Mouse (Mus musculus) embryonic facial prominence, embryonic 11.5 days (tissue): ENCODE measurements around the gene Rasgef1a. TPM values are rescaled to one million over a fixed set of nuclear protein-coding genes. Genes with fewer than 3 reads are reported as not detected.

Experiments
- ATAC-seq: fragments of 200-750 bp; cut with Nextera tagmentation; replicated peaks from 2 replicates; pipeline ENCODE4 v1.8.0; 2017; ENCODE audit warnings: low read depth; ENCODE audit not compliant: insufficient number of reproducible peaks, low FRiP score, low TSS enrichment
- DNase-seq: peaks from one replicate; pipeline ENCODE4 v3.0.0-alpha.2; 2015; ENCODE audit warnings: low spot score
- H3K27ac ChIP-seq: fragments of 300-500 bp; sonication (generic); replicated peaks from 2 replicates; pipeline ENCODE4 v1.5.1; 2014; ENCODE audit warnings: mild to moderate bottlenecking, low read depth, low read length, control low read depth
- H3K27me3 ChIP-seq: fragments of 300-500 bp; sonication (generic); 2 replicates; pipeline ENCODE4 v1.6.1; 2014; ENCODE audit warnings: mild to moderate bottlenecking, low read length, moderate library complexity, mixed read lengths; ENCODE audit not compliant: control insufficient read depth, insufficient read depth
- H3K36me3 ChIP-seq: fragments of 300-500 bp; sonication (generic); replicated peaks from 2 replicates; pipeline ENCODE4 v1.6.1; 2014; ENCODE audit warnings: low read depth, mild to moderate bottlenecking, low read length, moderate library complexity, mixed read lengths; ENCODE audit not compliant: control insufficient read depth, insufficient read depth
- H3K4me1 ChIP-seq: fragments of 300-500 bp; sonication (generic); 2 replicates; pipeline ENCODE4 v1.6.1; 2014; ENCODE audit warnings: low read length, mixed read lengths; ENCODE audit not compliant: control insufficient read depth, insufficient read depth
- H3K4me2 ChIP-seq: fragments of 300-500 bp; sonication (generic); 2 replicates; pipeline ENCODE4 v1.6.1; 2014; ENCODE audit warnings: low read depth, mild to moderate bottlenecking, control low read depth, low read length, moderate library complexity
- H3K4me3 ChIP-seq: fragments of 300-500 bp; sonication (generic); 2 replicates; pipeline ENCODE4 v1.5.1; 2014; ENCODE audit warnings: low read depth, low read length, control low read depth
- H3K9ac ChIP-seq: fragments of 300-500 bp; sonication (generic); replicated peaks from 2 replicates; pipeline ENCODE4 v1.6.1; 2014; ENCODE audit warnings: mild to moderate bottlenecking, control low read depth, low read length
- H3K9me3 ChIP-seq: fragments of 300-500 bp; sonication (generic); replicated peaks from 2 replicates; pipeline ENCODE4 v1.6.1; 2016; ENCODE audit warnings: mild to moderate bottlenecking, low read length, inconsistent platforms, mixed read lengths; ENCODE audit not compliant: control insufficient read depth
- WGBS: fragments of 180-500 bp; shearing (Covaris S2); extraction: QIAGEN DNeasy Blood & Tissue Kit; methylation state at CpG from one replicate; pipeline ENCODE4 v1.1.7; 2014; 5-methylcytosine and 5-hydroxymethylcytosine counted together
- polyA plus RNA-seq: library from polyadenylated mRNA; unstranded; fragments of >200 nt; fragmentation: Nextera tagmentation; extraction: Ambion mirVana; gene quantifications from 2 replicates; pipeline ENCODE4 v1.2.1, GENCODE M21; 2014

Gene Rasgef1a
- polyA plus RNA-seq, 1 experiment from 2014 or later, result 0.24 TPM

DNA sequence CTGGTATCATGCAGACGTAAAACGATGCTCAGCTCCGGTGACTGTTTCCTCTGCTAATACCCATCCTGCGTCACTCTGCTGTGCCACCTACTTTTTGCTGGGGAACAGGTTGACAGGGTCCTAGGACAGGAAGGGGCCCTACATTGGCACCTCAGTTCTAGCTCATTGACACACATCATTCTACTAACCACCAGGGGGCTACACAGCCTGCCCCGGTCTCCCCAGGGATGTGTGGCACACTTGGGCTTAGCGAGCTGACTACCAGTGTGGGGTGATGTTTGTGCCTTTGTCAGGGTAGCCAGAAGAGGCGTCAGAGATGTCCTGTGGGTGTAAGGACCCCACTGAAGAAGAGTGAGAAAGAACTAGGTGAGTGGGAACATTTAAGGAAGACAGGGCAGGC lies 56.5 kb downstream of the Rasgef1a start:
- H3K36me3 ChIP-seq, result no peaks in the 10 kb centered on the region
- H3K4me2 ChIP-seq, result no peak overlapping the region
- peaks cover 2% of the 10 kb centered on the region; the same call in 1 of the 2 replicates for H3K4me1 ChIP-seq
- H3K4me3 ChIP-seq, result no peak overlapping the region
- H3K27me3 ChIP-seq, result peaks cover 19% of the 10 kb centered on the region
- ATAC-seq (no peak), DNase-seq (no peak)
- no peaks in the 10 kb centered on the region for H3K9me3 ChIP-seq
- 73% methylated on average over 7 of the region's 7 CpGs for WGBS
- no peak overlapping the region for H3K9ac ChIP-seq
- H3K27ac ChIP-seq, result no peak overlapping the region

DNA sequence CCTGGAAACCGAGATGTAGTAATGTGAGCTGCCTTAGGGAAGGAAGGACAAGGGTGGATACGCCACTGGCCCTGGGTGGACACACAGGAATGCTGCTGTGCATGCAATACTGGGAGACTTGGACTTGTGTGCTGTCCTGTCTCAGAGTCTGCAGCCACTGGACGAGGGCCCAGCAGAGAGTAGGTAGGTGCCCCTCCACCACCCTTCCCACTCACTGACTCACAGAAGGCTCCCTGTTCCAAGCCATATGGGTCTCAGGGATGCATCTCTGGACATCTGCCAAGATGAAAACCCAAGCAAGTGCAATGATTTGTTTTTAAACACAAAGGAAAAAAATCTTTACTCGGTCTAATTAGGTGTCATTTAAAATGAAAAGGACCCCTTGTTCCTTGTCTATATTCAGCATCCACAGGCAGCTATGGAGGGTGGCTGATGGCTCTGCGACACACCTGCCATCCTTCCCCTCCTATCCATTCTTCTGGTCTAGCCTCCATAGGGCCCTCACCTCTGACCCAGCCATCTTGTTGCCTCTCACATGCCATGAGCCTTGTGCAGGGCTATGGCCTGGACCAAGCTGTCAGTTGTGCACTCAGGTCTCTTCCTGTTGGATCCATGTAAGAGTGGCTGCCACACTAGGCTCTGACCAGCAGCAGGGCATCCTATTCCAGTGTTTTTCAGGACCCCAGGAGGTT lies 59.2 kb downstream of the Rasgef1a start:
- no peaks in the 10 kb centered on the region for H3K36me3 ChIP-seq
- DNase-seq, result no peak
- H3K4me2 ChIP-seq, result no peak overlapping the region
- WGBS, result 68% methylated on average over 5 of the region's 5 CpGs
- H3K27me3 ChIP-seq, result peaks cover 11% of the 10 kb centered on the region
- H3K4me3 ChIP-seq, result no peak overlapping the region
- ATAC-seq, result no peak
- H3K27ac ChIP-seq, result no peak overlapping the region
- H3K4me1 ChIP-seq, result peaks cover 4% of the 10 kb centered on the region; the same call in 1 of the 2 replicates
- H3K9me3 ChIP-seq, result no peaks in the 10 kb centered on the region
- no peak overlapping the region for H3K9ac ChIP-seq

DNA sequence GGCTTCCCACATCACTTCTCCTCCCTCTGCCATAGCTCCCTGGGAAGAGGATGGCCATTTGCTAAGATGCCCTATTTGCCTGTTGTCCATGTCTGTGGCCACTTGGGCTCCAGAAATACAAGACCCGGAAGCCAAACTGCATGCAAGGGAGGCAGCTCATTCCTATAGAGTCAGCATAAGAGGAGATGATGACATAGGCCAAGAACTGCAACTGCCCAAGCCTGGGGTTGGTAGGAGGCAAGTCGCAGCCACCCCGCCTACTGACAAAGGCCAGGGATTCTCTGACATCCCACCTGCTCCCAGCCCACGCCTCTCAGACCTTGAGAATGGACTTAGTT lies 59.7 kb downstream of the Rasgef1a start:
- WGBS, result 87% methylated on average over 4 of the region's 4 CpGs
- no peaks in the 10 kb centered on the region for H3K36me3 ChIP-seq
- no peak overlapping the region for H3K9ac ChIP-seq
- peaks cover 4% of the 10 kb centered on the region; the same call in 1 of the 2 replicates for H3K4me1 ChIP-seq
- H3K4me3 ChIP-seq, result no peak overlapping the region
- no peak overlapping the region for H3K27ac ChIP-seq
- no peak for ATAC-seq
- H3K27me3 ChIP-seq, result peaks cover 7% of the 10 kb centered on the region
- no peaks in the 10 kb centered on the region for H3K9me3 ChIP-seq
- no peak for DNase-seq
- no peak overlapping the region for H3K4me2 ChIP-seq

DNA sequence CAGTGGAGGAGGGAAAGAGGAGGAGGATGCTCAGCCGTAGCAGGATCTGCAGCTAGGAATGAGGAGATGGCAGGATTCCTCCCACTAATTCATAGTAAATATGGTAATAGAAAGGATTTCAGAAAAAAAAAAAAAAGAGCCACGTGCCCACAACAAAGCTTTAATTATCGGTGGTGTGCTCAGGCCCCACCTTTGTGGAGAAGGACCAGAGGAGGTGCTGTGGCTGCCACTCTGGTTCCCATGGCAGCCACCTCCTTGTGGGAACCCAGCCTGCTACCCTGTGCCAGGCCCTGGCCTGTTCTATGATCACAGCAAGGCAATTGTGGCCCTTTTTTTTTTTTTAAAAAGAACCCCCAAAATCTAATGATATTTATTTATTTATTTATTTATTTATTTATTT lies 60.2 kb downstream of the Rasgef1a start:
- no peaks in the 10 kb centered on the region for H3K9me3 ChIP-seq
- 76% methylated on average over 3 of the region's 3 CpGs for WGBS
- DNase-seq, result no peak
- ATAC-seq, result no peak
- no peak overlapping the region for H3K4me3 ChIP-seq
- no peak overlapping the region for H3K4me2 ChIP-seq
- H3K27ac ChIP-seq, result no peak overlapping the region
- H3K4me1 ChIP-seq, result peaks cover 4% of the 10 kb centered on the region; the same call in 1 of the 2 replicates
- H3K36me3 ChIP-seq, result no peaks in the 10 kb centered on the region
- no peak overlapping the region for H3K9ac ChIP-seq
- peaks cover 7% of the 10 kb centered on the region; the same call in 1 of the 2 replicates for H3K27me3 ChIP-seq

DNA sequence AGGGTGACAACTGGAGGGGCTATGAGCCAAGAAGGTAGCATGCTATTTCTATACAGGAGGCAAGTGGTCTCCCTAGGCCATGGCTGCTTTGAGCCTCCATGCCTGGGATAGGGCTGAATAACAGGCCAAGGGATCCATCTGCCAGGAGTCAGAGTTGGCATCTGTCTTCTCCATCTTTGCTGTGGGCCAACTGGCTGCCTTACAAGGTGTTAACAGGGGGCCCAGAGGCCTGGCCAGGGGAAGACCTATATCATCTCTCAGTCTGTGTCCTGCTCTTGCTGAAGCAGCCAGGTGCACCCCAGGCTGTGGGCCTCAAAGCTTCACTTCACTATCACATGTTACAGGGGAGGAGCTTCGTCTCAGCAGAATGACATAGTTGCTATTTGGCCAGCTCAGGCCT lies 60.9 kb downstream of the Rasgef1a start:
- Histone ChIP-seq H3K4me2 (no peak overlapping the region), H3K9ac (no peak overlapping the region), H3K9me3 (no peaks in the 10 kb centered on the region), H3K4me3 (no peak overlapping the region), H3K27me3 (peaks cover 3% of the 10 kb centered on the region; the same call in 1 of the 2 replicates), H3K27ac (no peak overlapping the region), H3K36me3 (no peaks in the 10 kb centered on the region), H3K4me1 (peaks cover 2% of the 10 kb centered on the region; the same call in 1 of the 2 replicates)
- WGBS, result 100% methylated on average over 1 of the region's 1 CpGs
- ATAC-seq (no peak), DNase-seq (no peak)

DNA sequence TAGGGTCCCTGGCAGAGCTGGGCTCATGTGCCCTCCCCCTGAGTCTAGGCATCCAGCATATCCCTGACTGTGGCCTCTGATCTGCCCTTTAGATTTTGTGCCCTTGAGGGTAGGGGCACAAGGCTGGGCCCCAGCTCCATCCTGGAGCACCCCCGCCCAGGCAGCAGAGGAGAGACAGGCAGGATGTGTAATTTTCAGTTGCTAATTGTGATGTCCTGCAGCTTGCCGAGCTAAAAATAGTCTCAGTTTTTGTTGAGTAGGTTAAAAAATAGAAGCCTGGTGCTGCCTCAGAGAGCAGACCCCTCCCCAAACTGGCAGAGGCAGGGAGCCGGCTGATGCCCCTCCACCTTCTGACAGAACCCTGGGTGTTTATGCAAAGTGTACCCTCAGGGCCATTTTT lies 62.9 kb downstream of the Rasgef1a start:
- ATAC-seq, result no peak
- Histone ChIP-seq H3K27ac (no peak overlapping the region), H3K9me3 (no peaks in the 10 kb centered on the region), H3K4me2 (no peak overlapping the region), H3K4me3 (no peak overlapping the region), H3K9ac (no peak overlapping the region), H3K4me1 (peaks cover 2% of the 10 kb centered on the region; the same call in 1 of the 2 replicates), H3K36me3 (no peaks in the 10 kb centered on the region), H3K27me3 (no peaks in the 10 kb centered on the region)
- WGBS, result 28% methylated on average over 3 of the region's 3 CpGs
- DNase-seq, result no peak

DNA sequence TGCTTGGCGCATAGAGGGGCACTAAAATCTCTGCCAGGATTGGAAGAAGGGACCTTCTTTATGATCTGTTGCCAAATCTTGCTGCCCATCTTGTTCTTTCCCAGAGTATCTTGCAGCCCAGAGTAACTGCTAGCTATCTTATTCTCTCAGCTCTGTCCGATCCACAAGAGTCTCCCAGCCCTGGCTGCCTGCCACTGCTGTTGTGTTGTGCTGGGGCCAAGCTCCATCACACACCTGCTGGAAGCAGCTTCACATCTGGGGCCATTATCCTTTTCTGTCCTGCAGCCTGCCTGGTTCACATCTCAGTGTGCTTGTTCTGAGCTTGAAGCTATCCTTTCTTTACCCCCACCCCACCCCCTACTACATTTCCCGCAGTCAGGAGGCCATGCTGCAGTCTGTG lies 65.0 kb downstream of the Rasgef1a start:
- WGBS, result 81% methylated on average over 3 of the region's 3 CpGs

DNA sequence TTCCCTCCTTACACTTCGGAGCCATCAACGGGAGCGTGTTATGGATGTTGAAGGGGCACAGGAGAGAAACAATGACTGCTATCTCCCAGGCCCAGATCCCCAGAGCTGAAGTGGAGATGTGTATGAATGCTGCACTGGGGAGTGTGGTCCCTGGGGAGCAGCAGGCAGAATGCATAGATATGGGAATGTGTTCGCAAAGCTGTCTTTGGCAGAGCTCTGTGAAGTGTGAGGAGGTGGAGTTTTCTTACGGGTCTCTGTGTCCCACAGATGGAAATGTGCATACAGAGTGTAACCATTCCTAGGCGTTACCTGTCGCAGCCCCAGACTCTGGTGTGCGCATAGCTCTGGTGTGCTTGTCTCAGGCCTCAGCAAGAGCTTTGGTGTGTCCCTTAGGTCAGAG lies 65.5 kb downstream of the Rasgef1a start:
- no peaks in the 10 kb centered on the region for H3K27me3 ChIP-seq
- WGBS, result 85% methylated on average over 8 of the region's 8 CpGs
- DNase-seq, result no peak

More for the DNA sequence above, 65.0 kb downstream of the Rasgef1a start:
- Histone ChIP-seq H3K27ac (no peak overlapping the region), H3K4me2 (no peak overlapping the region), H3K9me3 (no peaks in the 10 kb centered on the region), H3K36me3 (no peaks in the 10 kb centered on the region), H3K9ac (no peak overlapping the region), H3K4me3 (no peak overlapping the region), H3K4me1 (peaks cover 2% of the 10 kb centered on the region), H3K27me3 (no peaks in the 10 kb centered on the region)
- DNase-seq (no peak), ATAC-seq (no peak)

More for the DNA sequence above, 65.5 kb downstream of the Rasgef1a start:
- Histone ChIP-seq H3K4me1 (peaks cover 2% of the 10 kb centered on the region), H3K9ac (no peak overlapping the region), H3K36me3 (no peaks in the 10 kb centered on the region), H3K27ac (no peak overlapping the region), H3K9me3 (no peaks in the 10 kb centered on the region), H3K4me3 (no peak overlapping the region), H3K4me2 (no peak overlapping the region)
- no peak for ATAC-seq
